Mouse (Mus musculus) hematopoietic stem cell, adult 5-6 weeks (primary cell): ENCODE data around the gene Siae. TPM values are rescaled to one million over a fixed set of nuclear protein-coding genes. Genes with fewer than 3 reads are reported as not detected.
A peak's percentile ranks its signal among the peaks of the same experiment; 100 is the strongest.

Source experiments
- ATAC-seq, 2 experiments: fragments of 125-278 bp in 1 of 2; replicated peaks in 1 of 2; 2 replicates each; pipeline ENCODE4 v1.8.0; 2016 to 2017; ENCODE audit warnings: inconsistent platforms in 2 of 2, mild to moderate bottlenecking in 2 of 2, moderate number of reproducible peaks in 2 of 2, low read depth in 1 of 2, moderate TSS enrichment in 1 of 2; ENCODE audit not compliant: low FRiP score in 2 of 2, poor library complexity in 2 of 2, severe bottlenecking in 2 of 2, insufficient read depth in 1 of 2, low TSS enrichment in 1 of 2
- total RNA-seq: library from RNA; stranded (forward); fragments of 172-1452, 232-1000 nt; gene quantifications from 2 replicates; pipeline ENCODE4 v1.2.3, GENCODE M21; 2017

Siae gene
- total RNA-seq, 1 experiment from 2014 or later, result 26.1 TPM

DNA sequence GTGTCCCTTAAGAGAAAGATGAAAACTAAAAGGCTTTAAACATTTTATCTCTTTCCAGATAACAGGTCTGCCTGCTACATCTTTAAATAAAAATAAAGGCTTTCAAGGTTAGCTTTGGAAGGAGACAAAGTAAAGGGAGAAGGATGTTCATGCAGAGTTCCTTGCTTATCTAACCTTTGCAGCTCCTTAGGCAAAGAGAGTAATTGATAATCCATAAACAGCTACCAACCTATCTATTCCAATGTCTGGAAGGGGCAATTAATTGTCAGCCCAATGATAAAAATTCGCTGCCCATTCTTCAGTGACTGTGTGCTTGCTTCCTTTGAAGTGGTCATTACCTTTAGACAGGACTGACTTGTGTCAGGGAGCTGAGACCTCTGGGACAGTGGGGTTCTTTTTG is 8.3 kb downstream of the Siae start:
- no peak for ATAC-seq

DNA sequence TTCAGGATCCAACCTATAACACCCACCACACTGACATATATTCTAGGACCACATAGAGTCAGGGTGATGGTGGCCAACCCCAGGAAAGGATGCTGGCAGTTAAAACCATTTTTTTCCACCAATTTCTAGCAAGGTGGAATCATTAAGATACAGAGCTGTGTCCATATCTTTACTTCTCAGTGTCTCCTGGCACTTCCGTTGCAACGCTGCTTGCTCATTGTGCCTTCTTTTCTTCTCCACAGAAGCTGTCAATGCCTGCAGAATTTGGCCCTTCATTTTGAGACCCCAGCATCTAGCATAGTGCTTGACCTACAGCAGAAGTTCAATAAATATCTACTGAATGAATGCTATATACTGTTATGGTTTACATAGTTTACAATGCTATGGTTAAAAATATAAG is 11.5 kb downstream of the Siae start:
- ATAC-seq, result no peak

DNA sequence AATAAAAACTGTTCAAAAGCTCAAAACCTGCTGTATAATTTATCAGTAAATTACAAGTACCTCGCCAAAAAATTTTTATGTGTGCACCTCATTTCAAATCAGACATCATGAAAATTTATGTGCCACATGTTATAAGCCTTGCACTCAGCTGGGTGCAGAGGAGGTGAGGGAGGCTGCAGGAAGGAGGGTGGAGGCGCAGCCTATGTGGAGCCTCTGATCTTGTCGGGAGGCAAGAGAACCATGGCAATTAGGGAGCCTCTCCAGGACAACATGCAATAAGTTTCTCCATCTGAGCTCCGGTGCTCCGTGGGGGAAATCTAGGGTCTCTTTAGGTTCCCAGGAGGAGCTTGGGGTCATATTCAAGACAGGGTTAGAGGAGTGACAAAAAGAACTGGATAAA is 12.0 kb downstream of the Siae start:
- ATAC-seq, result no peak

DNA sequence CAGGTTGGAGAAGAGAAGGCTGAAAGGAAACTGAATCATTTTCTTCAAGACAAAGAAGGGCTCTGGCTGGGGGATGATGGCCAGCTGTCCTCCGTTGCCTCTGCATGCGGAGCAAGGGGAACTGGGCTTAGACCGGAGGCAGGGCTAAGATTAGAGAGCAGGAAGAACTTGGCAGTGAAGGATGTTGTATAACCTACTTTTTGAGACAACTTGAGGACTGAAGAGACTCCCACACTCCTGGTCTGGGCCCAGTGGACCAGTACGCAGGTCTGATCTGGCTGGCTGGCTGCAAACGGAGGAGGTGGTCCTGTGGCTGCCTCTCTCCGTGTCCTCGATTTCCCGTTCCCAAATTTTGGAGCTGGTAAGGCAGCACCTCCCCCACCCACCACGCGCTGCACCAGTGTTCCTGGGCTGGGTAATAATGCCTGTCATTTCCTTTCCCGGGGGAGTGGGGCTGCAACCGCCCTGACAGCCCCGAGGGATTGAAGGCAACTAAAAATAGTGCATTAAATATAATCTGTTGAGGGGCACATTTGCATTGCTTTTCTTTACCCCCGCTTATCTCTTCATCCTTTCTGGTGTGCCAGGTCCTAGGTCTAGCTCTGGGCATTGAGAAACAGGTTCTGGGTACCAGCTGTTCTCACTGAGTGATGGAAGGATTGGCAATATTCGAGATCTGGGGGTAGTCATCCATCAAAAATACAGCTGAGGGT is 12.6 kb downstream of the Siae start:
- peak; percentile 70 to 76 for ATAC-seq

DNA sequence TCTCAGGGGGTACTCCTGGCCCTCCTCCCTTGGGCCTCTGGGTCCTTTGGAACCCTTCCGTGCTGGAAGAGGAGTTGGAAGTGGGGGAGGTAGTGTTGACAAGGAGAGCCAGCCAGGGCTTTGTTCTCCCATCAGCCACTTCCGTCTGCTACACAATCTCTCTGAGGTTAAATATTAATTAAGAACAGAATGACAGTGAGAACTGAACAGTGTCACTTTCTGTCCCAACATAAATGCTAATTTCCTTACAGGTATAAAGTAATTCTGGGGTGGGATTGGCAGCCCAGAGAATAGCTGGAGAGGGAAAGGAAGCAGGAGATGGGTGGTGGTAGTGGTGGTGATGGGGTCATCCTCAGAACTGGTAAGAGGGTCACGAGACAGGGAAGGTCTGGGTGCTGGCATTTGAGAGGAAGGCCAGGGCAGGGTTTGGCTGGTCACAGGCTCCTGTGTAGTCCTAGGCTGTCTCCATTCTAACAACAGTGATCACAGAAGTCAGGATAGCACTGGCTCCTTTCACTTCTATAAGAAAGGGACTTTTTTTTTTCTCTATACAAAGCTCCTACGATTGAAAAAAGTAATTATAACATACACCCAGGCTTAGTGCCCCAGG is 13.2 kb downstream of the Siae start:
- no peak for ATAC-seq

DNA sequence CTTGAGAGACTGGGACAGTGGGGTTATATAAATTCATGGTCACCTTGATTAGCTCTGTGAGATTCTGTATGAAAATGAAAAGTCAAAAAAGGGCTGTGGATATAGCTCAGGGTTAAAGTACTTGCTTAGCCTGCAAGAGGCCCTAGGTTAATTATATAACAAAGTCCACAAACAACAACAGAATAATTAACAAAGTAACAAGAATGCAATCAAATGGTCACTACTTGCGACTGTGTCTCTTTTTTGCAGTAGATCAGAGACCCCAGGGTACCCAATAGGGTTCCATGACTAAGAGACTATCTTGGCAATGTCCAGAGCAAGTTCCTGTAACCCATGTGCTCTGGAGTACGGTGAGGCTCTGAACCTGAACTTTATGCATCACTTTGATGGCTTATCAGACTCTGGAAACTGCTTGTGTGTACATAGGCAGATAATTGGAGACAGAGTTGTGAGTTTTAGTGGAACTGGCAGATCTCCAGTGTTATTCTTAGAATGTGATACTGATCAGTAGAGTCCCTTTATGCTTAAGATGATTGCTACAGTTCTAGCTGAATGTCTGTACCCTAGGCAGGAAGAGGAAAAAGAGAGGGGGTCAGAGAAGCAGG is 13.8 kb downstream of the Siae start:
- ATAC-seq, result no peak

DNA sequence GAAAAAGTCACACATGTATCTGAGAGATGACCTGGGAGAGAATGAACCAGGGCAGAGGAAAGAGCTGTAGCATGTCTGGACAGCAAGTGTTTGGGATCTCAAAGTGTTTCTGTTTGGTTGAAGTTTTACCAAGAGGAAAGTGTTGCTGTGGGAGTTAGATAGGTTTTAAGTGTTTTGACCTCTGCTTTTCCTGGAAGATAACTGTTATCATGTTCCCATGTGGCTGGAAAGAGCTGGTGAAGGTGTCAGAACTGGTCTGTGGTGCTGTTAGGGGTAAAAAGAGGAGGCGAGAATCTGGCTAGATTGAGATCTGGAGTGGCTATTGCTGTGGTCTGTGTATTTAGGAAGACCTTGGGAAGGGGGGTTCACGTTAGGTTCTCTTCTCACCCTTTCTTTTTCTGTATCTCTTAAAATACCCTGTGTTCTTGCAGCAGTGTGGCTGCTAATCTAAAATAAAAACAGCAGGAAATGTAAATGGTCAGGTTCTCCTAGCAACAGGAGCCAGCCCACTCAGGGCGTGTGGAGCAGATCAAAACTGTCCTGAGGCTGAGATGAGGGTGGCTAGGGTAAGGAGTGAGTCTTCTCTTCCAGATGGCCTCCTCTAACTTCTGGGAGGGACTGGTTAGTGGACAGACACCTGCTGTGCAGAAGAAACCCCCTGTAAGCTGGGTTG is 16.8 kb downstream of the Siae start:
- no peak for ATAC-seq

DNA sequence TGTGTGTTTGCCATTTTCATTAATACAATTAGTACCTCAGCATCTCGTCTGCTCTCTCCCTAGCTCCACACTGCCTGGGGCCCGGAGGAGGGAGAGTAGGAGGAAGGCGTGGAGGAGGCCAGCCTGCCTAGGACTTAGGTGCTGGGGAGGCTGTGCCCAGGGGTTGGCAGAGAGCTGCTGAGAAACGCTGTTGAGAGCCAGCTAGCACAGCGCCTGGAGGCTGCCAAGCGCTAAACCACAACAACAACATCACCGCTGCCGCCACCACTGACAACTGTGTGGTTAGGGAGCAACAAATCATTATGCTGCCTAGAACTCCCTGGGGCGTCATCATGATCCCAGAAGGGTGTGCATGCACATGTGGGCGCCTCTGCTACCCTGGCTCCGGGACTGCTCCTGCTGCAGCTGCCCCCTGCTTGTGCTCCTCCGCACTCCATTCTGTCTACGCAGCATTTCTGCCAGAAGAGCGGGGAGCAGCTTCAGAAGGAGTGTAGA is 21.0 kb downstream of the Siae start:
- ATAC-seq, result peak; percentile 96 to 97

DNA sequence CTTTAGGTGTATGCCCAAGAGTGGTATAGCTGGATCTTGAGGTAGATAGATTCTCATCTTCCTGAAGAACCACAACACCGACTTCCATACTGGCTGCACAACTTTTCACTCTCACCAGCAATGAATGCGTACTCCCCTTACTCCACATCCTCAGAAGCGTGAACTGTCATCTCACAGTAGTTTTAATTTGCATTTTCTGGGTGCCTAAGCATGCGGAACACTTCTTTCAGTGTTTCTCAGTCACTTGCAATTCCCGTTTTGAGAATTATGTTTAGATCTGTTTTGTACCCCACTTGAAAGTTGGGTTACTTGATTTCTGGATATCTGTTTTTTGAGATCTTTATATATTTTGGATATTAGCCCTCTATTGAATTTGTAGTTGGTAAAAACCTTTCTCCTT is 28.1 kb downstream of the Siae start:
- ATAC-seq, result no peak

DNA sequence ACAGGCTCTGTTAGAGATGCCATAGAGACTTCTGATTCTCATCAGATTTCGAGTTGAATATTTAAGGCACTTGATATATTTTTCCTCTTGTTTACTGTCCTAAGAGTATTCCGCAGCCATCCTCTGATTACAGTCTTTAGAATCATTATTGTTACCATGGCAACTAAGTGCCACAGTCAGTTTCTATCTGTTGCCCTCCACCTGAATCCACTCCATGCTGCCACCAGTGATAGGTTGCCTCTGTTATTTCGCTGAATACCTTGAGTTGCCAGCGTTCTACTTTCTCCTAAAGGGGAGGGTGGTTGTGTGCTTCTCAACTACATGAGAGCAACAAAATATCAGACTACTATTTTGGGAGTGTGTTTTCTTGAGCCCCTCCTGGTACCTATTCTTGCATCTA is 31.2 kb downstream of the Siae start:
- ATAC-seq, result no peak

DNA sequence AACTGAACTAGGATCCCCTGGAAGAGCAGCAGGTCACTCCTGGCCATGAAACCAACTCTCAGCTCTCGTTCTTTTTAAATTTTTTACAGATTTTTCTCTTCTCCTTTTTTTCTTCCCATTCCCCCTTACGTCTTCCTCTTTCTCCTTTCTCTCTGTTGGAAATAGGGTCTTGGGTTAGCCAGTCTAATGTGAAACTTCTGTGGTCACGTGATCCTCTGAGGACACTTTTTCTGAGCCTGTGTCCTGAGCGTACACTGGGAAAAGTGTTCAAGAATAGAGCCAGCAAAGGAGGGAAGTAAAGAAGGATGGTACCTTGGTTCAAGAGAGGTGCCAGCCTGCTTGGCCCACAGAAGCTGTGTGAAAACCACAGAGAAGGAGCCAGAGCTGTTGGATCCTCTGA is 34.9 kb downstream of the Siae start:
- ATAC-seq, result no peak

DNA sequence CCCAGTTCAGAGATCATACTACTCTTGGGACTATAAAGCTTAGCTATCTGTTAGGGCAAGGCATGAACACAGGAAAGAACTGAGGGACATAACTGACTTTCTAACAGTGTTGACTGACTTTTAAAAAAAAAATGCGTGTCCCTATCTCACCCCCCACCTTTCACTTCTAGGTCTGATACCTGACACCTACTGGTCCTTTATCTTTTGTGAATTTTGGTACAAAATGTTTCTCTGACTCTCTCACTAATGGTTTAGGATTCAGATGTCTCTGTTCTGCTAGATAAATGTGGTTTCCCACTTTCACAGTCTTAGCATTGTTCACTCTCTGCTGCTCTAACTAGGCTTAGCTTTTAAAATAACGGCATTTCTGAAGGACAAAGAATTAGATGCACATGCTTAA is 36.5 kb downstream of the Siae start:
- no peak for ATAC-seq

DNA sequence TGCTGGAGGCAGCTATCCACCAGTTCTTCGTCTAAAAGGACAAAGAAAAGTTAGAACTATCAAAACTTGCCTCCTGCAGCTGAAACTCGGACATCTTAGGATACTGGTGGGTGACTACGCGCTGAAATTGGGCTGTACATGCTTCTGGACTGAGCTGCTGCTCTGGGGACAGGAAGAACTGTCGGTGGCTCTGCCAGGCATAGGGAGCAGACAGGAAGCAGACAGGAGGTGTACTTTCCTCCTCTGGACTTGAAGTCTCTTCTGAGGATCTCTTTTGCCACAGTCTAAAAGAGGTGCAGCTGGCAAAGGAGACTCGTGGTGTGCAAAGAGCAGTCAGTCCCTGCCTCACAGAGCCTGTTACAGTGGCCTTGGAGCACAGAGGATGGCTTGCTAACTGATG is 37.1 kb downstream of the Siae start:
- ATAC-seq, result peak; percentile 37 to 56; a peak in 1 of 4 replicates

DNA sequence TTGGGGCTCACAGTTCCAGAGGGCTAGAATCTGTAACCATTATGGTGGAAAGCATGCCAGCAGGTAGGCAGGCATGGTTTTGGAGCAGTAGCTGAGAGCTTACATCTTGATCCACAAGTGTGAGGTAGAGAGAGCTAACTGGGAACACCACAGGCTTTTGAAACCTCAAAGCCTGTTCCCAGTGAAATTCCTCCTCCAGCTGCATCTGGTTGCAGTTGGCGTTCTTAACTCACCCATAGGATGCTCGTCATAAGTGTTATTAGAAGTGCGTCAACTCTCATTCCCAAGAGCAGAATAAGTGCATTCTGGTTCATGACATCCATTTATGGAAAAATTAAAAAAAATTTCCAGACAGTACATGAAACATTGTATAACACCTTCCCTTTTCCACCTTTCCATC is 38.2 kb downstream of the Siae start:
- ATAC-seq, result no peak

DNA sequence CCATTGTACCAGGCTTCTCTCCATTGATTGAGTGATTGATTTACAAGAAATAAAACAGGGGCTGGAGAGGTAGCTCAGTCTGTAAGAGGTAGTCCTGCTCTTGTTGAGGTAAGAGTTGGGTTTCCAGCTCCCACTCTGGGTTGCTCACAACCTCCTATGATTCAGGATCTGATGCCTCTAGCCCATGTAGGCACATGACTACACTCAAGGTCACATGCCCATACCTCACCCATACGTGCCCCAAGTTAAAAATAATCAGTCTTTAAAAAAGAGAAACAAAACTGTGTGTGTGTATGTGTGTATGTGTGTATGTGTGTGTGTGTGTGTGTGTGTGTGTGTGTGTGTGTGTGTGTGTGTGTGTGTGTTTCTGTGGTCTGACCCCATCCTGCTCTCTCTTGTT is 40.1 kb downstream of the Siae start:
- no peak for ATAC-seq

DNA sequence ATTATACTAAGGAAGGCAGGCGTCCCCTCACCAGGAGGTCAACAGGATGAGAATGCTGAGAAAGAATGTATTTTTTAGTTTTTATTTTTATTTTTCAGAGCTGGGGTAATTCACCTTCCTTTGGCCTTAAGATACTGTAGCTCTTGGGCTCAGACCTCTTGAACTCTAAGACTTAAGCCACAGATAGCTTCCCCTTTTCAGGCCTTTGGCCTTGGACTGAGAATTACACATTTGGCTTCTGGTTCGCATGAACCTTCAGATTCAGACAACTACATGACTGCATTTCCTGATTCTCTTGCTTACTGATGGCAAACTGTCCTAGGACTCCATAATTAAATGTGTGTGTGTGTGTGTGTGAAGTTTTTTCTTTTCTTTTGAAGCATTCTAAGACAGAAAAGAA is 43.1 kb downstream of the Siae start:
- ATAC-seq, result peak; percentile 42 to 58; a peak in 3 of 4 replicates

DNA sequence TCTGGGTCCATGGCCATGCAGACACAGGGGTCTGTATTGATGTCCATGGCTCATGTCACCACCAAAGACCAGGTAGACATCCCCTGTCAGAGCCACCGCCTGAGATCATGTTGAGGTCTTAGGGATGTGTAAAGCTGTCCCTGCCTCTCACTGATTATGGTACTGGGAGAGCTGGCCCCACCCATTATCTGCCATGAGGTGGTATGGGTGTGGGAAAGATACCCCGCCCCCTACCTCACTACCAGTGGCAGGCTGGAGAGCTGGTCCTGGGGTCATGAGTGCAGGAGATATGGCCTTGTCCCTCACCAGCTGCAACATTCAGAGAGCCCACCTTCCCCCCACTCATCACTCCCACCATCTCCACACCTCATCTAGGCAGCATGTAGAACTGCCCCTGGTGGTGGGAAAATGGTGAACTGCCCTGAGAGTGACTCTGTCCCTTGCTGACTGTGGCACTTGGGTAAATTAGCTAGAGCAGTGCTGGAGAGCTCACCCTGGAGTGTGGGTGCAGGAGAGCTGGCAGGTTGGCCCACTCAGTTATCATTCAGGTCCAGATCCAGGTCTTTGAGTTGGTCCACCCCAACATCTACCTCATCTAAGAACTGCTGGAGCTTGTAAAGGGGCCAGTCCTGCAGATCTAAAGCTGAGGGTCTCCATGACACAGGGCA is 45.2 kb downstream of the Siae start:
- no peak for ATAC-seq

DNA sequence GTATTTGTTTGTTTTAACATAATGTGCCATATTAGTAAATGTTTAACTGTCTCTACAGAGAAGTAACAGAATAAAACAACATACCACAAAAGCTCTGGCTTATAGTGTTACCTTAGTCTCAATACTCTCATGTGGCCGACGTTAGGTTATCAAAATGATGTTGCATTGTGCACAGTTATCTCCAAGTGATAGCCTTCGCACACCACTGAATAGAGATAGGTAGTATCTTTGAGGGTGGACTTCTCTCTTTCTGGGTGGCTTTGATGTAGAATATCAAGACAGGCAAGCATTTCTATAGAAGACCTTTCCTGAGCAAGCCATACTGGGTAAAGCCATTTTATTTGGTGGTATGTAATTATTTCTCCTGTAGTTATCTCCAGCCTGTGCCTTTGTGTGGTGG is 49.6 kb downstream of the Siae start:
- ATAC-seq, result no peak
